Mouse (Mus musculus): Measurements from ENCODE around the gene Brd2.

DNA sequence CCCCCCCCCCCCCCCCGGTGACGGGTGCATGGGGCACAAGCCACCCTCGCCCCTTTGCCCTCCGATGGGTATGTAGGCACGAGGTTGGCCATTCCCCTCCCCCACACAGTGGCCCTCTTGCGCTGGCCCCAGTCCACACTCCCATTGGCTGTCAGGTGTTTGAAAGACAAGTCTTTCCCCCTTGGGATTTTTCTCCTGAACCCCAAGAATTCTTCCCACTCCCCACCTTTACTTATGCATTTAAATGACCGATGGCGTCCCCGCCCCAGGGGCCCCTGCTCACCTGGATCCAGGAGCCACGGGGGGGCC lies 601 bp downstream of the Brd2 start:
- no peak for TF ChIP-seq CTCF (IDR thresholded peaks at IDR 0.05; ENCODE audit: low read depth, low read length)
- no peak for TF ChIP-seq TAL1 (conservative IDR thresholded peaks at IDR 0.05; ENCODE audit: low read depth, low read length)
- no peak for TF ChIP-seq POLR2AphosphoS5 (IDR thresholded peaks at IDR 0.05; ENCODE audit: insufficient replicate concordance, low read depth, low read length)
- TF ChIP-seq GATA1 (IDR thresholded peaks at IDR 0.05; ENCODE audit: borderline replicate concordance, low read length), result no peak

Data from G1E (cell line).